Mouse (Mus musculus): ENCODE data around the gene Mag.

- TF ChIP-seq CTCF (IDR thresholded peaks at IDR 0.05; ENCODE audit: extremely low read depth, insufficient read length, insufficient replicate concordance, low read depth, low read length) (no peak), POLR2A (IDR thresholded peaks at IDR 0.05; ENCODE audit: low read depth, low read length) (no peak)
Measured at GRCm38 (mm10) chr7:30954971-30955520, 40.4 kb upstream of the Mag start.

Data from small intestine, adult 2 months (tissue).